Mouse (Mus musculus): ENCODE measurements around the gene Agpat3. TPM values are rescaled to one million over a fixed set of nuclear protein-coding genes. Genes with fewer than 3 reads are reported as not detected.

Agpat3 gene
- polyA plus RNA-seq, 1 experiment, result 21.4 TPM

- TF ChIP-seq POLR2A (IDR thresholded peaks at IDR 0.05; ENCODE audit: borderline replicate concordance, control insufficient read depth, low read depth, low read length), result no peak
- TF ChIP-seq CTCF (IDR thresholded peaks at IDR 0.05; ENCODE audit: control insufficient read depth, insufficient read depth, low read length), result no peak
- Histone ChIP-seq H3K4me3 (replicated peaks; ENCODE audit: control insufficient read depth, low read depth, low read length) (no peak overlapping the region), H3K27ac (ENCODE audit: control insufficient read depth, insufficient read depth, low read depth, low read length, poor library complexity) (no peak overlapping the region), H3K4me1 (ENCODE audit: control insufficient read depth, insufficient read depth, low read length) (no peaks in the 10 kb centered on the region; the same call in 1 of the 2 replicates)
- WGBS, result 77% methylated on average over 5 of the region's 5 CpGs
These were observed 5.5 kb upstream of the Agpat3 start for GRCm38 (mm10) chr10:78357742-78358141.

GRCm38 (mm10) chr10:78355931-78356593, 3.8 kb upstream of the Agpat3 start:
- Histone ChIP-seq H3K4me1 (ENCODE audit: control insufficient read depth, insufficient read depth, low read length) (no peaks in the 10 kb centered on the region; the same call in 1 of the 2 replicates), H3K27ac (ENCODE audit: control insufficient read depth, insufficient read depth, low read depth, low read length, poor library complexity) (no peak overlapping the region), H3K4me3 (replicated peaks; ENCODE audit: control insufficient read depth, low read depth, low read length) (no peak overlapping the region)
- 0% methylated on average over 1 of the region's 1 CpGs for WGBS
- TF ChIP-seq CTCF (IDR thresholded peaks at IDR 0.05; ENCODE audit: control insufficient read depth, insufficient read depth, low read length), result no peak
- TF ChIP-seq POLR2A (IDR thresholded peaks at IDR 0.05; ENCODE audit: borderline replicate concordance, control insufficient read depth, low read depth, low read length), result no peak

GRCm38 (mm10) chr10:78353196-78353595, 907 bp upstream of the Agpat3 start:
- WGBS, result 83% methylated on average over 4 of the region's 4 CpGs
- Histone ChIP-seq H3K27ac (ENCODE audit: control insufficient read depth, insufficient read depth, low read depth, low read length, poor library complexity) (no peak overlapping the region), H3K4me3 (replicated peaks; ENCODE audit: control insufficient read depth, low read depth, low read length) (no peak overlapping the region), H3K4me1 (ENCODE audit: control insufficient read depth, insufficient read depth, low read length) (no peaks in the 10 kb centered on the region; the same call in 1 of the 2 replicates)
- TF ChIP-seq CTCF (IDR thresholded peaks at IDR 0.05; ENCODE audit: control insufficient read depth, insufficient read depth, low read length) (no peak), POLR2A (IDR thresholded peaks at IDR 0.05; ENCODE audit: borderline replicate concordance, control insufficient read depth, low read depth, low read length) (no peak)

- WGBS, result 69% methylated on average over 8 of the region's 8 CpGs
- H3K27ac ChIP-seq (ENCODE audit: control insufficient read depth, insufficient read depth, low read depth, low read length, poor library complexity), result no peak overlapping the region
- H3K4me3 ChIP-seq (replicated peaks; ENCODE audit: control insufficient read depth, low read depth, low read length), result peak overlapping the region; percentile 67
- no peak for TF ChIP-seq POLR2A (IDR thresholded peaks at IDR 0.05; ENCODE audit: borderline replicate concordance, control insufficient read depth, low read depth, low read length)
- TF ChIP-seq CTCF (IDR thresholded peaks at IDR 0.05; ENCODE audit: control insufficient read depth, insufficient read depth, low read length), result no peak
- no peaks in the 10 kb centered on the region; the same call in 1 of the 2 replicates for H3K4me1 ChIP-seq (ENCODE audit: control insufficient read depth, insufficient read depth, low read length)
These were observed 359 bp upstream of the Agpat3 start for GRCm38 (mm10) chr10:78352666-78353030.

DNA sequence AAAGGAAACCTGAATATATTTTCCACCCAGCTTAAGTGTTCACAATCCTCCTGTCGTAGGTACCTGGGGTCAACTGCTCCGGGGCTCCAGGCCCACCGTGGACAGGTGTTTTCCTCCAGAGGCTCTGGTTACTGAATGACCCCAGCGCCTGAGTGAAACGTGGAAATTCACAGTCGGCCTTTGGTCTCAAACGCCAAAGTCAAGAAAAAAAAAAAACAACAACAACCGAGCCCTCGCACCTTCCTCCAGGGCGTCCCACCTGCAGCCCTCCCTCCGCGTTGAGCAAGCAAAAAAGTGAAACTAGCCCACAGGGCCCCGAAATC, 764 bp downstream of the Agpat3 start:
- H3K27ac ChIP-seq (ENCODE audit: control insufficient read depth, insufficient read depth, low read depth, low read length, poor library complexity), result no peak overlapping the region; the same call in 1 of the 2 replicates

DNA sequence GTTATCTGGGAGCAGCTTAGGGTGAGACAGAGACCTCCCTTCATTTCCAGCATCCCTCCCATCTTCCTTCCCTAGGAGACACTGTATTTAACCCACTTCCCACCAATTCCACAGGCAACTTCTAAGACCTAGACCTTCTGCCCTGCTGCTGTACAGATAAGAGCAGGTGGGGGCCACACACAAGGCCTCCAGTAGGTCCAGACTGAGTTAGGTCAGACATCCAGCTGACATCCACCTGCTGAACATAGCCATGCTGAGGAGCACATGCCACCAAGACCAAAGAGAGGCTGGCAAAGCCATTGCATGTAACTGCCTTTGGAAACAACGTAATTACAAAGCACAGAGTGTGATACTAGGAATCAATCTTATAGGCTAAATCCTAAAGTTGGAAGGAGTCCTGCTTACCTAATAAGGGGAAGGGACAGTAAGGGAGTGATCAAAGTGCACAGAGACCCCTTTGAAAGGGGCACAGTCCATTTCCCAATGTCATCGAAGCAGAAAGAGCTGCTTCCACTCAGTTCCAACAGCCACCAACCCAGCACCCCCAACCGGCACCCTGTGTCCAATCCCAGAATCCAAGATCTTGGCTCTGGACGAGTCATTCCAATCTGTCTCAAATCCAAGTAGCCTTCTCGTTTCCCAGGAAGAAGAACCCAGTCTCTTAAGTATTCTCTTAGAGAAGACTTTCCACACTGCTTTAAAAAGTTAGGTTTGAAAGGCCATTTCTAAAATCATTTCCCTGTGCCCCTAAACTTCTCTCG, 1.3 kb downstream of the Agpat3 start:
- Histone ChIP-seq H3K4me1 (ENCODE audit: control insufficient read depth, insufficient read depth, low read length) (no peaks in the 10 kb centered on the region; the same call in 1 of the 2 replicates), H3K27ac (ENCODE audit: control insufficient read depth, insufficient read depth, low read depth, low read length, poor library complexity) (no peak overlapping the region), H3K4me3 (replicated peaks; ENCODE audit: control insufficient read depth, low read depth, low read length) (no peak overlapping the region)
- 53% methylated on average over 6 of the region's 6 CpGs for WGBS
- no peak for TF ChIP-seq CTCF (IDR thresholded peaks at IDR 0.05; ENCODE audit: control insufficient read depth, insufficient read depth, low read length)
- TF ChIP-seq POLR2A (IDR thresholded peaks at IDR 0.05; ENCODE audit: borderline replicate concordance, control insufficient read depth, low read depth, low read length), result no peak

More for the DNA sequence above, 764 bp downstream of the Agpat3 start:
- Histone ChIP-seq H3K4me1 (ENCODE audit: control insufficient read depth, insufficient read depth, low read length) (no peaks in the 10 kb centered on the region; the same call in 1 of the 2 replicates), H3K4me3 (replicated peaks; ENCODE audit: control insufficient read depth, low read depth, low read length) (peak overlapping the region; percentile 67)
- WGBS, result 3% methylated on average over 13 of the region's 13 CpGs
- no peak for TF ChIP-seq POLR2A (IDR thresholded peaks at IDR 0.05; ENCODE audit: borderline replicate concordance, control insufficient read depth, low read depth, low read length)
- no peak for TF ChIP-seq CTCF (IDR thresholded peaks at IDR 0.05; ENCODE audit: control insufficient read depth, insufficient read depth, low read length)

DNA sequence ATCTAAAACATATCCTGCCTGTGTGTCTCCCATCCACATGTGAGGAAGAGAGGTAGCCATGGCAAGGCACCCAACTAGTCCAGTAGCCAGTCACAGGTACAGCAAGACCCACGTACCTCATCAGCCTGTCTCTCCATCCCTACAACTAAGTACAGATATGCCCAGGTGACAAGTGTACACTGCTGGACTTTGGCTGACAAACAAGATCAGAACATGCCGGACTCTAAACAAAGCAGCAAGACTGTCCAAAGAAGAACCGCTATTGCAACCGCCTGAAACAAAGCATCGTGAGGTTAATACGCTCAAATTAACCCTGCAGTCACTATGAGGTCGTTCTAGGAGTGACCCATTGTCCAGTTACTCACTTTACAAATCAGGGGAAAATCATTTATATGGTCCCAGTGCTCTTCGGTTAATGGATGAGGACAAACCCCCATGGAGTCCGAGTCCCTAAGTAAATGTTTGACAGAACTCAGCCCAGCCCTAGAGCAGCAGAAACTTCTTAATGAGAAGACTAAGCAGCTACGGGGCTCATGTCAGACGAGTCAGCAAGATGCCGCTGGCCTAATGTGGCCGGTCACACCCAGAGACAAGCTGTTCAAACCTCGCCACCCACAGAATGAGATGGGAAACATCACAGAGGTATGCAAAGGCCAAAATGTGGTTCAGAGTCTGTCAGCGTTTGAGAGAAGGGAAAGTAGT, 2.7 kb downstream of the Agpat3 start:
- 78% methylated on average over 15 of the region's 15 CpGs for WGBS
- Histone ChIP-seq H3K4me1 (ENCODE audit: control insufficient read depth, insufficient read depth, low read length) (no peaks in the 10 kb centered on the region; the same call in 1 of the 2 replicates), H3K27ac (ENCODE audit: control insufficient read depth, insufficient read depth, low read depth, low read length, poor library complexity) (no peak overlapping the region), H3K4me3 (replicated peaks; ENCODE audit: control insufficient read depth, low read depth, low read length) (no peak overlapping the region)
- TF ChIP-seq CTCF (IDR thresholded peaks at IDR 0.05; ENCODE audit: control insufficient read depth, insufficient read depth, low read length) (no peak), POLR2A (IDR thresholded peaks at IDR 0.05; ENCODE audit: borderline replicate concordance, control insufficient read depth, low read depth, low read length) (no peak)

DNA sequence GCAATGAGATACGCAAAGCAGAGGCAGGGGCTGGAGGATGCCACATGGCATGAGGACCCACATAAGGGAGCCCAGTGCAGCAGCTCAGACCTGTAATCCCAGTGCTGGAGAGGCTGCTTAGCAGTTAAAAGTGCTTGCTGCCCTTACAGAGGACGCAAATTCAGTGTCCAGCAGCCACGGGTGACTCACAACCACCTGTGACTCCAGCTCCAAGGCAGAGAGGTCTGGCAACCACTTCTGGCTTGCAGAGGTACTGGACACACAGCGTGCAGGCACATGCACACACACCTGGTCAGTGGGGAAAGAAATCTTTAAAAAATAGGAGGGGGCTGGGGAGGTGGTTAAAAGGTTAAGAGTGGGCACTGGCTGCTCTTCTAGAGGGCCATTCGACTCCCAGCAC, 4.1 kb downstream of the Agpat3 start:
- no peak overlapping the region for H3K27ac ChIP-seq (ENCODE audit: control insufficient read depth, insufficient read depth, low read depth, low read length, poor library complexity)
- H3K4me3 ChIP-seq (replicated peaks; ENCODE audit: control insufficient read depth, low read depth, low read length), result no peak overlapping the region
- 87% methylated on average over 5 of the region's 5 CpGs for WGBS
- H3K4me1 ChIP-seq (ENCODE audit: control insufficient read depth, insufficient read depth, low read length), result no peaks in the 10 kb centered on the region; the same call in 1 of the 2 replicates
- no peak for TF ChIP-seq POLR2A (IDR thresholded peaks at IDR 0.05; ENCODE audit: borderline replicate concordance, control insufficient read depth, low read depth, low read length)
- no peak for TF ChIP-seq CTCF (IDR thresholded peaks at IDR 0.05; ENCODE audit: control insufficient read depth, insufficient read depth, low read length)
